30 mouse cellular contexts compared by ENCODE assay signal in genomic region chr8:66722835-66723234, GRCm38 (mm10). TPM values are rescaled to one million over a fixed set of nuclear protein-coding genes. Genes with fewer than 3 reads are reported as not detected.
DNase-seq lines count a peak whose midpoint lies in the region; ATAC-seq lines count a peak whose summit lies in the region.
"Had no signal": no experiment of that assay in that cellular context is flagged by ENCODE, and none has a peak within 500 bp of the region (broad histone marks: within the 10 kb centered on the region; RNA-seq: fewer than 3 reads in every experiment).

No protein-coding gene starts in this region.

- no peak overlapping the region for H3K4me3 ChIP-seq in forebrain, embryonic 16.5 days (replicated peaks; ENCODE audit: low read length)
- H3K4me3 ChIP-seq in forebrain, embryonic 14.5 days (ENCODE audit: low read depth, low read length), result no peak overlapping the region
- H3K4me3 ChIP-seq in kidney, embryonic 16.5 days (ENCODE audit: low read length), result no peak overlapping the region
- H3K4me3 ChIP-seq in midbrain, embryonic 16.5 days (ENCODE audit: low read depth, low read length), result no peak overlapping the region
- H3K4me3 ChIP-seq: embryonic facial prominence, embryonic 15.5 days; erythroblast, embryonic 14.5 days; forebrain, embryonic 10.5 days; heart, embryonic 10.5 days; hindbrain, embryonic 12.5 days had no signal

- no peak for DNase-seq in forebrain, embryonic 14.5 days (ENCODE audit: low spot score)
- DNase-seq in layer of hippocampus, adult 18-20 months (ENCODE audit: low spot score in 2 of 2), result peak; percentile 50 to 81
- no peak for DNase-seq in layer of hippocampus, postnatal 10 days (ENCODE audit: low spot score in 2 of 2)
- DNase-seq in brain, adult 2 months (ENCODE audit: low read depth, low spot score), result peak; percentile 73
- DNase-seq in layer of hippocampus, adult 9-11 months, result peak; percentile 82
- DNase-seq: adrenal gland, adult 8-10 months; adrenal gland, postnatal 36 days; B cell, adult 2 months; cerebellum, adult 11 months; cerebellum, adult 8-10 months; cerebellum, postnatal 14 days; embryo, embryonic 11 days; gastrocnemius, postnatal 10 days; heart, adult 18-20 months; heart, postnatal 10 days; heart, postnatal 4 days had no signal

- H3K9ac ChIP-seq in forebrain, embryonic 16.5 days (replicated peaks; ENCODE audit: low read depth, low read length), result no peak overlapping the region
- no peak overlapping the region for H3K9ac ChIP-seq in forebrain, embryonic 14.5 days (ENCODE audit: low read length)
- H3K9ac ChIP-seq in kidney, embryonic 16.5 days (replicated peaks; ENCODE audit: low read length), result no peak overlapping the region
- no peak overlapping the region for H3K9ac ChIP-seq in midbrain, embryonic 16.5 days (ENCODE audit: low read depth, low read length)
- H3K9ac ChIP-seq: embryonic facial prominence, embryonic 15.5 days; hindbrain, embryonic 12.5 days had no signal

- H3K27me3 ChIP-seq in forebrain, embryonic 16.5 days (replicated peaks; ENCODE audit: control insufficient read depth, insufficient read depth, low read length), result no peaks in the 10 kb centered on the region
- no peaks in the 10 kb centered on the region for H3K27me3 ChIP-seq in forebrain, embryonic 14.5 days (replicated peaks; ENCODE audit: control insufficient read depth, insufficient read depth, low read length)
- no peaks in the 10 kb centered on the region for H3K27me3 ChIP-seq in kidney, embryonic 16.5 days (ENCODE audit: insufficient read depth, low read length)
- H3K27me3 ChIP-seq in midbrain, embryonic 16.5 days (ENCODE audit: control insufficient read depth, insufficient read depth, low read depth, low read length), result no peaks in the 10 kb centered on the region
- H3K27me3 ChIP-seq: embryonic facial prominence, embryonic 15.5 days; hindbrain, embryonic 12.5 days had no signal

- no peaks in the 10 kb centered on the region for H3K36me3 ChIP-seq in forebrain, embryonic 16.5 days (ENCODE audit: control insufficient read depth, insufficient read depth)
- H3K36me3 ChIP-seq in forebrain, embryonic 14.5 days (ENCODE audit: control insufficient read depth, insufficient read depth, low read length), result no peaks in the 10 kb centered on the region
- no peaks in the 10 kb centered on the region for H3K36me3 ChIP-seq in kidney, embryonic 16.5 days (ENCODE audit: insufficient read depth, low read length)
- H3K36me3 ChIP-seq in midbrain, embryonic 16.5 days (ENCODE audit: control insufficient read depth, insufficient read depth, low read length), result no peaks in the 10 kb centered on the region
- H3K36me3 ChIP-seq: embryonic facial prominence, embryonic 15.5 days; forebrain, embryonic 10.5 days; G1E; heart, embryonic 10.5 days; hindbrain, embryonic 12.5 days had no signal

- 77% methylated on average over 2 of the region's 2 CpGs for WGBS in forebrain, embryonic 16.5 days
- WGBS in forebrain, embryonic 14.5 days, result 86% methylated on average over 2 of the region's 2 CpGs
- 83% methylated on average over 2 of the region's 2 CpGs for WGBS in kidney, embryonic 16.5 days
- 92% methylated on average over 2 of the region's 2 CpGs for WGBS in midbrain, embryonic 16.5 days

- no peak overlapping the region for H3K27ac ChIP-seq in forebrain, embryonic 16.5 days (ENCODE audit: low read length)
- H3K27ac ChIP-seq in forebrain, embryonic 14.5 days (ENCODE audit: low read depth, low read length), result no peak overlapping the region
- H3K27ac ChIP-seq in kidney, embryonic 16.5 days (ENCODE audit: low read length), result no peak overlapping the region
- no peak overlapping the region for H3K27ac ChIP-seq in midbrain, embryonic 16.5 days (ENCODE audit: low read length)
- H3K27ac ChIP-seq: embryonic facial prominence, embryonic 15.5 days; forebrain, embryonic 10.5 days; heart, embryonic 10.5 days; hindbrain, embryonic 12.5 days had no signal

- H3K4me1 ChIP-seq in forebrain, embryonic 16.5 days (replicated peaks; ENCODE audit: control insufficient read depth, insufficient read depth, low read length), result no peaks in the 10 kb centered on the region
- no peaks in the 10 kb centered on the region for H3K4me1 ChIP-seq in forebrain, embryonic 14.5 days (ENCODE audit: control insufficient read depth, insufficient read depth, low read length)
- H3K4me1 ChIP-seq in kidney, embryonic 16.5 days (ENCODE audit: insufficient read depth, low read length), result no peaks in the 10 kb centered on the region
- H3K4me1 ChIP-seq in midbrain, embryonic 16.5 days (ENCODE audit: control insufficient read depth, insufficient read depth, low read length), result no peaks in the 10 kb centered on the region
- H3K4me1 ChIP-seq: embryonic facial prominence, embryonic 15.5 days; forebrain, embryonic 10.5 days; heart, embryonic 10.5 days; hindbrain, embryonic 12.5 days had no signal

- ATAC-seq in forebrain, embryonic 16.5 days, result peak; percentile 63; the same call in 1 of the 2 replicates
- no peak for ATAC-seq in forebrain, embryonic 14.5 days
- ATAC-seq in kidney, embryonic 16.5 days (ENCODE audit: low FRiP score, low TSS enrichment), result no peak
- ATAC-seq in midbrain, embryonic 16.5 days, result no peak
- ATAC-seq: CD4-positive, CD25-positive, alpha-beta regulatory T cell, adult 4 months had no signal

- H3K4me2 ChIP-seq in forebrain, embryonic 16.5 days (ENCODE audit: low read length), result no peak overlapping the region
- no peak overlapping the region for H3K4me2 ChIP-seq in forebrain, embryonic 14.5 days (ENCODE audit: low read length)
- H3K4me2 ChIP-seq in kidney, embryonic 16.5 days (replicated peaks; ENCODE audit: low read depth, low read length), result no peak overlapping the region
- no peak overlapping the region for H3K4me2 ChIP-seq in midbrain, embryonic 16.5 days (ENCODE audit: low read length)
- H3K4me2 ChIP-seq: embryonic facial prominence, embryonic 15.5 days; hindbrain, embryonic 12.5 days had no signal

- H3K9me3 ChIP-seq in forebrain, embryonic 16.5 days (ENCODE audit: control insufficient read depth, low read length), result no peaks in the 10 kb centered on the region
- no peaks in the 10 kb centered on the region for H3K9me3 ChIP-seq in forebrain, embryonic 14.5 days (replicated peaks; ENCODE audit: control insufficient read depth, low read length)
- no peaks in the 10 kb centered on the region for H3K9me3 ChIP-seq in kidney, embryonic 16.5 days (ENCODE audit: low read length)
- H3K9me3 ChIP-seq in midbrain, embryonic 16.5 days (replicated peaks; ENCODE audit: control insufficient read depth, low read length, poor library complexity, severe bottlenecking), result no peaks in the 10 kb centered on the region
- H3K9me3 ChIP-seq: embryonic facial prominence, embryonic 15.5 days; forebrain, embryonic 10.5 days; G1E; heart, embryonic 10.5 days; hindbrain, embryonic 12.5 days had no signal

RNA-seq across cellular contexts. Expression of gene Npy1r, which starts 25.8 kb away (rescaled TPM):
- 9.3 and 10.8 TPM in 2 replicates for polyA plus RNA-seq in forebrain, embryonic 16.5 days (2015; fragmentation: Nextera tagmentation; extraction: Ambion mirVana)
- 2.3 and 3.4 TPM in 2 replicates for polyA plus RNA-seq in forebrain, embryonic 14.5 days (2014; fragmentation: Nextera tagmentation; extraction: Ambion mirVana)
- 10 to 100 TPM; 26.5 to 28.7 TPM for total RNA-seq in layer of hippocampus, adult 18-20 months (2021)
- 10 to 100 TPM; 26.7 to 29.6 TPM for total RNA-seq in layer of hippocampus, postnatal 10 days (2021)
- 0.68 and 1.1 TPM in 2 replicates for polyA plus RNA-seq in kidney, embryonic 16.5 days (2015; fragmentation: Nextera tagmentation; extraction: Ambion mirVana)
- 4.4 and 6.6 TPM in 2 replicates for polyA plus RNA-seq in midbrain, embryonic 16.5 days (2015; fragmentation: Nextera tagmentation; extraction: Ambion mirVana)
- total RNA-seq: common myeloid progenitor, adult 5-6 weeks had no signal
- polyA plus RNA-seq: CD4-positive, CD25-positive, alpha-beta regulatory T cell, adult 4 months; erythroblast, embryonic 14.5 days; G1E had no signal

RNA-seq across cellular contexts. Expression of gene Npy5r, which starts 34.9 kb away (rescaled TPM):
- 0.61 and 0.76 TPM in 2 replicates for polyA plus RNA-seq in forebrain, embryonic 16.5 days (2015; fragmentation: Nextera tagmentation; extraction: Ambion mirVana)
- polyA plus RNA-seq in forebrain, embryonic 14.5 days (2014; fragmentation: Nextera tagmentation; extraction: Ambion mirVana), result 0.38 and 0.54 TPM in 2 replicates
- 10 to 100 TPM in 1 of 2 experiments, 1 to 10 TPM in 1; 9.2 to 10.3 TPM for total RNA-seq in layer of hippocampus, adult 18-20 months (2021)
- 1 to 10 TPM; 4.8 to 5.2 TPM for total RNA-seq in layer of hippocampus, postnatal 10 days (2021)
- polyA plus RNA-seq in kidney, embryonic 16.5 days (2015; fragmentation: Nextera tagmentation; extraction: Ambion mirVana), result not detected in 2 replicates
- 1.4 and 2.1 TPM in 2 replicates for polyA plus RNA-seq in midbrain, embryonic 16.5 days (2015; fragmentation: Nextera tagmentation; extraction: Ambion mirVana)
- total RNA-seq: common myeloid progenitor, adult 5-6 weeks; G1E; gastrocnemius, postnatal 10 days; gastrocnemius, postnatal 4 days; heart, adult 18-20 months; heart, postnatal 10 days; heart, postnatal 4 days had no signal
- polyA plus RNA-seq: CD4-positive, CD25-positive, alpha-beta regulatory T cell, adult 4 months; embryonic facial prominence, embryonic 11.5 days; embryonic facial prominence, embryonic 15.5 days; erythroblast, embryonic 14.5 days; G1E; heart, embryonic 10.5 days; heart, embryonic 14.5 days had no signal

Comparison
In these comparisons a context has a peak if more than half of its experiments do, and no peak if none do; other contexts are left out.
1. DNase-seq: peak in layer of hippocampus, adult 18-20 months (2 of 2), brain, adult 2 months (single experiment) and layer of hippocampus, adult 9-11 months (single experiment); none in forebrain, embryonic 14.5 days (single experiment) and layer of hippocampus, postnatal 10 days (0 of 2).